Mouse (Mus musculus): ENCODE measurements around the gene Scoc. TPM values are rescaled to one million over a fixed set of nuclear protein-coding genes. Genes with fewer than 3 reads are reported as not detected.
A peak's percentile ranks its signal among the peaks of the same experiment; 100 is the strongest.

The Scoc gene
- total and polyA plus RNA-seq, 3 experiments = 14.7 to 29.5 TPM; not detected in 1

DNA sequence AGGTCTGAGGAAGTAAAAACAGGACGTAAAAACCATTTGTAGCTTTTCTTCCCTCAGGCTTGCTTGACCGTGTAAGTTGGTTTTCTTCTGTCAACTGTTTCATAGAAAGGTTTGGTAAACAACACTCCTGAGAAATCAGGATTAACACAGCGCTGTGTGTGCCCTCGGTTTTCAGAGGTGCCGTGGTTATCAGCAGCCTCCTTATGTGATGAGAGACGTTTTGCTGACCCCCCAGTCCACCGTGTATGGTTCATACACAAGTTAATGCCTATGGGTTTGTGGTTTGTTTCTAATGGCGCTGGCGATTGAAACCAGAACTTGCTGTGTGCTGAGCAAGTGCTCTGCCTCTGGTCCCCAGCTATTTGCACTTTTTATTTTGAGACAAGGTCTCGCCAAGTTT is 52.6 kb downstream of the Scoc start:
- H3K79me2 ChIP-seq (ENCODE audit: control insufficient read depth, insufficient read depth, low read length, poor library complexity) = no peaks in the 10 kb centered on the region
- H3K9me3 ChIP-seq (replicated peaks; ENCODE audit: insufficient read depth, low read length) = no peaks in the 10 kb centered on the region
- H3K9ac ChIP-seq (ENCODE audit: control insufficient read depth, low read depth, low read length, poor library complexity, severe bottlenecking) = no peak overlapping the region
- H3K36me3 ChIP-seq (ENCODE audit: control insufficient read depth in 1 of 2, insufficient read depth in 2 of 2, low read length in 2 of 2) = peaks cover 0 to 4% of the 10 kb centered on the region in 2 experiments; a peak in 2 of 4 replicates
- peaks cover 2 to 3% of the 10 kb centered on the region in 2 experiments; a peak in 3 of 4 replicates for H3K27me3 ChIP-seq (ENCODE audit: control insufficient read depth in 1 of 2, insufficient read depth in 2 of 2, low read length in 2 of 2)
- H3K4me3 ChIP-seq (ENCODE audit: control insufficient read depth in 1 of 2, insufficient read depth in 1 of 2, low read depth in 2 of 2, low read length in 2 of 2) = no peak overlapping the region
- no peak overlapping the region for H3K27ac ChIP-seq (ENCODE audit: control insufficient read depth, low read depth, low read length)
- TF ChIP-seq MAZ (IDR thresholded peaks at IDR 0.05; ENCODE audit: low read depth, low read length) (no peak), NELFE (IDR thresholded peaks at IDR 0.05; ENCODE audit: low read depth, low read length) (no peak), MAX (IDR thresholded peaks at IDR 0.05; ENCODE audit: low read length) (no peak), KAT2A (conservative IDR thresholded peaks at IDR 0.05; ENCODE audit: low read depth, low read length) (no peak), ZC3H11A (IDR thresholded peaks at IDR 0.05; ENCODE audit: low read depth, low read length) (no peak), ZKSCAN1 (IDR thresholded peaks at IDR 0.05; ENCODE audit: low read depth, low read length) (no peak), GATA1 (IDR thresholded peaks at IDR 0.05; ENCODE audit: low read depth, low read length) (no peak), ZMIZ1 (IDR thresholded peaks at IDR 0.05; ENCODE audit: low read depth, low read length) (no peak), TBP (IDR thresholded peaks at IDR 0.05; ENCODE audit: low read depth, low read length) (no peak), ETS1 (IDR thresholded peaks at IDR 0.05; ENCODE audit: low read depth, low read length) (no peak), NRF1 (IDR thresholded peaks at IDR 0.05; ENCODE audit: insufficient read depth, low read depth, low read length, poor library complexity, severe bottlenecking) (no peak), CHD1 (IDR thresholded peaks at IDR 0.05; ENCODE audit: low read depth, low read length) (no peak), RAD21 (IDR thresholded peaks at IDR 0.05; ENCODE audit: low read depth, low read length) (no peak), BHLHE40 (IDR thresholded peaks at IDR 0.05; ENCODE audit: borderline replicate concordance, low read depth, low read length) (no peak)
- peak; percentile 7 for DNase-seq (ENCODE audit: low read depth, low spot score)
- no peaks in the 10 kb centered on the region for H3K4me1 ChIP-seq (ENCODE audit: control insufficient read depth in 1 of 2, insufficient read depth in 2 of 2, low read length in 2 of 2)

DNA sequence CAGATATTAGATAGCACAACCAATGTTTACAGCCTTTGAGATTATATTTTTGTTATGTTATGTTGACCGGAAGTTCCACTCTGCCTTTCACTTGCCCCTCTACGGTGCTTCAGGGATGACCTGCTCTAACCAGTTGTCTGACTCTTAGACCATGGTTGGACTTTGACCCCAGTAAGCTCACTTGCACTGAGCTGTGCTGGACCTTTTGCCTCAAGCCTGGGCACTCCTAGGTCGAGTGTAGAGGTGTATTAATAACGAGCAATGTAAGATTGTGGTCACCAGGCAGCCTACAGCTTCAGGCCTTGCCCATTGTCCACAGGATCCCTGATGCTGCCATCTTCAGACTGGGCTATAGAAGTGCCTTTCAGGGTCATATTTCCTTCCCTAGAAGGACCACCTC is 60.5 kb downstream of the Scoc start:
- Histone ChIP-seq H3K79me2 (ENCODE audit: control insufficient read depth, insufficient read depth, low read length, poor library complexity) (no peaks in the 10 kb centered on the region), H3K9ac (ENCODE audit: control insufficient read depth, low read depth, low read length, poor library complexity, severe bottlenecking) (no peak overlapping the region), H3K27ac (ENCODE audit: control insufficient read depth, low read depth, low read length) (no peak overlapping the region), H3K4me1 (ENCODE audit: control insufficient read depth in 1 of 2, insufficient read depth in 2 of 2, low read length in 2 of 2) (no peaks in the 10 kb centered on the region), H3K4me3 (ENCODE audit: control insufficient read depth in 1 of 2, insufficient read depth in 1 of 2, low read depth in 2 of 2, low read length in 2 of 2) (no peak overlapping the region), H3K36me3 (ENCODE audit: control insufficient read depth in 1 of 2, insufficient read depth in 2 of 2, low read length in 2 of 2) (no peaks in the 10 kb centered on the region), H3K27me3 (ENCODE audit: control insufficient read depth in 1 of 2, insufficient read depth in 2 of 2, low read length in 2 of 2) (peaks cover 2 to 3% of the 10 kb centered on the region in 2 experiments), H3K9me3 (replicated peaks; ENCODE audit: insufficient read depth, low read length) (no peaks in the 10 kb centered on the region)
- no peak for TF ChIP-seq UBTF (IDR thresholded peaks at IDR 0.05; ENCODE audit: borderline replicate concordance, insufficient read depth, low read depth, low read length)
- TF ChIP-seq POLR2AphosphoS5 (IDR thresholded peaks at IDR 0.05; ENCODE audit: borderline replicate concordance, low read depth, low read length) = no peak
- TF ChIP-seq MAFK (IDR thresholded peaks at IDR 0.05; ENCODE audit: borderline replicate concordance, low read depth, low read length) = no peak
- no peak for TF ChIP-seq MYC (IDR thresholded peaks at IDR 0.05; ENCODE audit: low read depth, low read length)
- no peak for TF ChIP-seq ELF1 (IDR thresholded peaks at IDR 0.05; ENCODE audit: low read depth, low read length)
- TF ChIP-seq POLR2A (IDR thresholded peaks at IDR 0.05; ENCODE audit: control insufficient read depth in 1 of 2, insufficient read depth in 1 of 2, low read depth in 1 of 2, low read length in 2 of 2, poor library complexity in 1 of 2) = no peak
- TF ChIP-seq CTCF (IDR thresholded peaks at IDR 0.05 in 2 of 3, conservative IDR thresholded peaks at IDR 0.05 in 1 of 3; ENCODE audit: control insufficient read depth in 1 of 3, insufficient read depth in 1 of 3, low read depth in 2 of 3, low read length in 3 of 3, poor library complexity in 1 of 3, severe bottlenecking in 1 of 3) = no peak
- TF ChIP-seq HCFC1 (IDR thresholded peaks at IDR 0.05; ENCODE audit: low read depth, low read length) = no peak
- DNase-seq (ENCODE audit: low read depth, low spot score) = no peak

All from MEL (cell line).